Mouse (Mus musculus) brown adipose tissue, adult 24 weeks (tissue): ENCODE data around the gene Arhgap10. TPM values are rescaled to one million over a fixed set of nuclear protein-coding genes. Genes with fewer than 3 reads are reported as not detected.
A peak's percentile ranks its signal among the peaks of the same experiment; 100 is the strongest.

ENCODE experiments used
- H3K27ac ChIP-seq: fragments of 200-500 bp; replicated peaks from 2 replicates; pipeline ENCODE4 v1.5.1; 2012; ENCODE audit warnings: low read depth, mild to moderate bottlenecking, low read length
- H3K4me1 ChIP-seq: fragments of 200-500 bp; 2 replicates; pipeline ENCODE4 v1.6.1; 2012; ENCODE audit warnings: low read length, mixed read lengths; ENCODE audit not compliant: control insufficient read depth, insufficient read depth, insufficient read length
- H3K4me3 ChIP-seq: fragments of 200-500 bp; 2 replicates; pipeline ENCODE4 v1.5.1; 2012; ENCODE audit warnings: low read depth, mild to moderate bottlenecking, low read length, moderate library complexity; ENCODE audit not compliant: insufficient read depth
- polyA plus RNA-seq: library from polyadenylated mRNA; stranded (reverse); fragments of >200 nt; gene quantifications from 2 replicates; pipeline ENCODE4 v1.2.4, GENCODE M21; 2012; ENCODE audit not compliant: missing spikeins, insufficient read depth, insufficient read length

Arhgap10 gene
- polyA plus RNA-seq, 1 experiment: 9.1 TPM

DNA sequence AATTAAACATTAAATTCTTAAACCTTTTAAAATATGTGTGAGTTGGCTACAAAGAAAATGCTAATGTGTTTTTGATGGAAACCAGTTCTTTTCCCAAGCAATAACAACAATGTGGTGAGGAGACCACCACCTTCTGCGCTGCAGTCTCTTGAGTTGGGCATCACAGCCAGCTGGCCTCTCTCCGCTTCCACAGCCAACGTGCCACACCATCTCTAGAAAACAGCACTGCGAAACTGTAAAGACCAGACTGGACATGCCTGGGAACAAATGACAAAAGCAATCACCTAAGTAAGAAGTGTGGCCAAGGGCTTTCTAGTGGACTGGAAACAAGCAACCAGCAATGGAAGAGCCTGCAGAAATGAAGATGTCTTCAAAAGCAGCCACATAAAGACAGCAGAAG lies 195.9 kb downstream of the Arhgap10 start:
- Histone ChIP-seq H3K4me1 (no peaks in the 10 kb centered on the region), H3K4me3 (no peak overlapping the region), H3K27ac (no peak overlapping the region)

DNA sequence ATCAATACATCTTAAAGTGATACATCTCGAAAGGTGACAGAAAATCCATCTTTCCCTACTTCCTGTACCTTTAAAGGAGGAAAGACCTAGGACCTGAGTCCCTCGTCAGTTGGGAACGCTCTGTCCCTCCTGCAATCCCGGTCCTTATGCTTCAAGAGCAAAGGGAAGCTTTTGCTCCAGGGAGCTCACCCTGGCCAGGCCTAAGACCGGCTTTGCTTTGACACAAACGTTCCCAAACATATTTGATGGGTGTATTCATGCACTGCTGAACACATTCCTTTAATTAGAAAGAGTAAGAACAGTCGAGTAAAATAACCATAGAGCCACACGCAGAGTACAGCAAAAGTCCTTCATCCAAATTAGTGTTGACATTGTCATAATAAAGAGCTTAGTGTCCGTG lies 199.2 kb downstream of the Arhgap10 start:
- Histone ChIP-seq H3K27ac (no peak overlapping the region), H3K4me1 (peaks cover 3% of the 10 kb centered on the region; the same call in 1 of the 2 replicates)

DNA sequence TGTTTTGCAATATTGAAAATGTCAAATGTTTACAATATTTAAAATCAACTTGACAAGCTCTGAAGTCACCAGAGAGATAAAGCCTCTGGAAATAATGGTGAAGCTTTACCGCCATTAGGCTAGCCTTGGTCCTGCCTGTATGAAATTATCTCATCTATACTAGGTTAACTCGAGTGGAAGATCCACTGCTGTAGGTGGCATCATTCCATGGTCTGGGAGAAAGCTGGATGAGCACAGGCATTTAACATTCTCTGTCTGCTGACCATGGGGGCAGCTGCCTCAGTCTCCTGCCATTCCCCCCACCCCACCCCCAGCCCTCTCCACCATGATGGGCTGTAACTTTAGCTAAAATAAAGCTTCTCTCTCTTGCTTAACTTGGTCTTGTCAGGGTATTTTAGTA lies 200.0 kb downstream of the Arhgap10 start:
- Histone ChIP-seq H3K27ac (no peak overlapping the region), H3K4me3 (no peak overlapping the region), H3K4me1 (peaks cover 3% of the 10 kb centered on the region; the same call in 1 of the 2 replicates)

More for the DNA sequence above, 199.2 kb downstream of the Arhgap10 start:
- no peak overlapping the region for H3K4me3 ChIP-seq

DNA sequence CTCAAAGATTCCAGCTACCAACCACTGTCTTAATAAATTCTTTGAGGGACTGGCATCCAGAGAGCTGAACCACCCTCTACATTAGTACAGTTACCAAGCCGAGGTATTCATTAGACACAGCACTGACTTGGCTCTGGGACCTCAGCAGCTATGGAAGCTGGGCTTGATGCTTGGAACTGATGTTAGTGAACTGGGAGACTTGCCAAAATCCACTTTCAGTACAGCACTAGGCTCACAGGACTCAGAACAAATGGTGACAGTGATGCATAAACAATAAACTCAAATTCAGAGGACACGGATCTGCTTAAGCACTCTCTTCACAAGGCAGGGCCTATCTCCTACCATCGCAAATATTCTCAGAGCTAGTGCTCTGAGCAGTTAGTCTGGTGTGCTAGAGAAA lies 204.8 kb downstream of the Arhgap10 start:
- Histone ChIP-seq H3K4me1 (peaks cover 11% of the 10 kb centered on the region), H3K4me3 (no peak overlapping the region), H3K27ac (no peak overlapping the region)

DNA sequence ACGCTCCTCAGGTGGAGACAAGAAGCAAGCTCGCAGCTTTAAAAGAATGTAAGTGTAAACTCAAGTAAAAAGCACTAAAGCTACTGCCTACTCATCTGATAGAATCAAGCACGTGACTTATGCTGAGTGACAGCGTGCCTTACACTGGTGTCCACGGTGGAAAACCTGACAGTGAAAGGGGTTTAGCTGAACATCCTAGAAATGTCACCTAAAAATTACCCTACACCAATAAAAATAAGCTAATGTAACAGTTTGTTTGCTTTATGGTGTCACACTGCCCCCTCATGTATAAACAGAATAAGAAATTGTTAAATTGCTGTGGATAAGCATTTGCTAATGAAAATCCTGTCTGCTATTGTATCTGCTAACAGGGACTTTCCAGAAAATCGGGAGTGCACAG lies 206.0 kb downstream of the Arhgap10 start:
- no peak overlapping the region for H3K4me3 ChIP-seq
- H3K27ac ChIP-seq: no peak overlapping the region
- H3K4me1 ChIP-seq: peaks cover 11% of the 10 kb centered on the region

DNA sequence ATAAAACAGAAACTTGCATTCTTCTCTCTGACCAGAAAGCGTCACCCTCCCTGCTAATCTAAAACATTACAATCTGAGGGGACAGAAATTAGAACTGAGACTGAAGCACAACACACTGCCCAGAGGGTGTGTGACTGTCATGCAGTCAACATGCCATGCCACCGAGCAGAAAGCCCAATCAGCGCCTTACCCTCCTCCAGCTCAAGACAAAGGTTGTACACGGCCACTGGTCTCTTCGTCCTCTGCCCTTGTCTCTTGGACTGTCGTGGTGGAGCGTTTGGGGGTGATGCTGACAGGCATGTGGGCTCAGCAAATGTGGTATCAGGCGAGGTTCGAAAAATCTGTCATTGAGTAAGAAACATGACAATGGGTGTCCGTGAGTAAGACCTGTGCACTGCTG lies 207.2 kb downstream of the Arhgap10 start:
- no peak overlapping the region; the same call in 1 of the 2 replicates for H3K27ac ChIP-seq
- H3K4me1 ChIP-seq: peaks cover 8% of the 10 kb centered on the region

DNA sequence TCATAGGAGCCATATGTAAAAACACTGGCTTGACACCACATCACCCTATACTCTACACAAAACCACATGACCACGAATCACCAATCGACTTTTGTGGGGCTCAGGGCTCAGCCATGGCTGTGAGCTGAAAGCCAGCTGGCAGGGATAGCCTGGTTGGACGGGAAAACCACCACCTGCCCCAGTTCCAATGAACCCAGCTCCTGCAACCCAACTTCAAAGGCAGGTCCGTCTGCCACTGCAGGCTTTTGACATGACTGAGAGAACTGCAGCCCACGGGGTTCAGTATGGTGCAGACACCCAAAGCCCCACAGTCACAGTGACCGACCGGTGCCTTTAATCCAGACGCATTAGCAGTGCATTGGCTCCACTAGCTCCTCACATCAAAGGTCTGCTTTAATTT lies 207.7 kb downstream of the Arhgap10 start:
- H3K4me1 ChIP-seq: peaks cover 8% of the 10 kb centered on the region
- H3K4me3 ChIP-seq: no peak overlapping the region; the same call in 1 of the 2 replicates
- peak overlapping the region; percentile 42 for H3K27ac ChIP-seq

More for the DNA sequence above, 207.2 kb downstream of the Arhgap10 start:
- H3K4me3 ChIP-seq: no peak overlapping the region

DNA sequence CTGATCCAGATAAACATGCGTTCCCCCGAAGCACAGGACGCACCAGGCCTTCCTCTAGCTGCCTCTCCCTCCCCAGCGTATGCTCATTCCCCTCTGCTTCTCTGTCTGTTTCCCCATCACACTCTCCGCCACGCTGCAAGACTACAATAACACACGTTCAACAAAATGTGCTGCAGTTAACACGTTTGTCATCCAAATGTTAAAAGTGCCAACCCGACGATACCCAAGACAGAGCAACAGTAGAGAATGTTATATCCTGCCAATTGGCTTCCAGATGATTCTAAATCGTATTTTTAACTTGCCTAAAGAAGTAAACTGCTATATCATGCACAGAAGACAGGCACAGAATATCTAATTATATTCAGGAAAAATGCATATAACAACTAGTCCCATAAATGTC lies 223.2 kb downstream of the Arhgap10 start:
- no peaks in the 10 kb centered on the region for H3K4me1 ChIP-seq
- H3K27ac ChIP-seq: no peak overlapping the region
- H3K4me3 ChIP-seq: no peak overlapping the region

DNA sequence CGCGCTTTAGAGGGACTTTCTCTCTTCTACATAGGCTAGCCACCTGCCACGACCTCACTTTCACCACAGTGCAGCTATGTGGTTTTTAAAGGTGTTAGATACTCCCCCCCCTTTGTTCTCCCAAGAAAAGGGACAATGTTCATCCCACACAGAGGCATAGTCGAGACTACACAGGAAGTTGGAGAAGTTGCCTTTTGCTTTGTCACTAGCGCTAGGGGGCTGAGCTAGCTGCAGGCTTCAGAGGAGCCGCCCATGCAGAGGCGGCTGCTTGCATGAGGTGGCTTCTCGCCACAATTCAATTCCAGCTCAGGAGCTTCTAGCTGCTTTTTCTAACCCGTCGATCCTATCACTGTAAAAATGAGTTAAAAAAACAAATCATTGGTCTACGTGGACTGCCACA lies 225.1 kb downstream of the Arhgap10 start:
- H3K27ac ChIP-seq: no peak overlapping the region
- H3K4me1 ChIP-seq: no peaks in the 10 kb centered on the region
- no peak overlapping the region for H3K4me3 ChIP-seq

DNA sequence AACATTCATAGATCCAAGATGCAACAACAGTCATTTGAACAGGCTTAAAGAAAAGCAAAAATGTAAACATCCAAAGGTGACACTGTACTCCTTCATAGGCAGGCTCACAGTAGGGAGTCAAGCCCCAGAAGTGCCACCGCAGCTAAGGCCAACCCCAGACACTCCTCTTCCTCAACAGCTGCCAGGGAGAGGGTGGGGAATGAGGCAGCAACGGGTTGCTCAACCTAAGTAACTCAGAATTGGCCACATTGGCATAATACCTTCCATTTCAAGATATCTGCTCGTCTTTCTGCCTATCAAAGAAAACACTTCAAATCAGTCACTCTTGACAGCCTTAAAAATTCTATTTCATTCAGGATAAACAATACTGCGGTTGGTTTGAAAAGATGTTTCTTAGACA lies 225.6 kb downstream of the Arhgap10 start:
- no peaks in the 10 kb centered on the region for H3K4me1 ChIP-seq
- H3K27ac ChIP-seq: no peak overlapping the region
- H3K4me3 ChIP-seq: no peak overlapping the region

DNA sequence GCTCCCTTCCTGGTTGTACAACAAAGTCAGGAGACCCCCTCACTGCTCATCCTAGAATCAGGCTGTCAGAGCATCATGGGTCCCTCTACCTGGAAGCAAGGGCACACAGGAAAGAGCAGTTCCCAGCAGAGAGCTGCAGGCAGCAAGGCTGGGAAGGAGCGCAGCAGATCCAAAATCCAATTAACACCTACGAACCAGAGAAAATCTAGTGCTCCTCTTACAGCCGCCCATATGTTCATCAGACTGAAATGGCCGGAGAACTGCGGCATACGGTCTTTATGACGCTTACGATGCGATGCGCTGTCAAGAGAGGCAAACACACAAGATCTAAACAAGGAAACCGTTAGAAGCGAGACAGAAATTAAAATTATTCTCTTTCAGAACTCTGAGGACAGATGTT lies 229.3 kb downstream of the Arhgap10 start:
- no peak overlapping the region for H3K27ac ChIP-seq
- no peaks in the 10 kb centered on the region for H3K4me1 ChIP-seq
- no peak overlapping the region for H3K4me3 ChIP-seq

DNA sequence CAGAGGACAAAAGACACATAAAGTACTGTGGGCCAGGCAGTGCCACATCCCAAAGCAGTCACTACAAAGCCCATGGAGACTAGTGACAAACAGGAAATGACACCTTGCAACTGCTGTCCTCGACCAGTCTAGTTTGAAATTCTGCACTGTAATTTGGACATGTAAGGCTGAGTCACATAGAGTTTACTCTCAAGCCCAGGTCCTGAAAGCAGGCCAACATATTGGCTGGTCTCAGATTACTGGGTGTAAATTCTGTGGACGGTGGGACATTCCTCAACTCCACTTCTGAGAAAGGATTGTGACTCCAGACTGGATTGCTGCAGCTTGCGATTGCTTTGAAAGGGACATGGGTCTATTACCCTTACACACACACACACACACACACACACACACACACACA lies 229.7 kb downstream of the Arhgap10 start:
- Histone ChIP-seq H3K27ac (no peak overlapping the region), H3K4me1 (no peaks in the 10 kb centered on the region), H3K4me3 (no peak overlapping the region)

DNA sequence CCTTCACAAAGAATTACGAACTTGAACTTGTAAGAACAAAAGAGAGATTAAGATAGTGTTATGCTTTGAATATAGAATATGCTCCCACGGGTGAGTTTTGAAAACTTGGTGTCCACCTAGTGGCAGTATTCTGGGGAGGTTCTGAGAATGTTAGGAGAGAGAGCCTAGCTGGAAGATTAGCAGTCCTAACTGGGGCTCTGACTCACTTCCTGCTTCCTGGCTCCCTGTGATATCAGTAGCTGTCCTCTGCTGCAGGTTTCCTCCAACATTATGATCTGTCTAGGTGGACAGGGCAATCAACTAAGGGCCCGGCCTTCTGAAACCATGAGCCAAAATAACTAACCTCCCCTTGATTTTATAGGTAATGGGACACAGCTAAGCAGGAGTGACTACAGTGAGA lies 233.3 kb downstream of the Arhgap10 start:
- Histone ChIP-seq H3K4me1 (no peaks in the 10 kb centered on the region), H3K27ac (no peak overlapping the region), H3K4me3 (no peak overlapping the region)

DNA sequence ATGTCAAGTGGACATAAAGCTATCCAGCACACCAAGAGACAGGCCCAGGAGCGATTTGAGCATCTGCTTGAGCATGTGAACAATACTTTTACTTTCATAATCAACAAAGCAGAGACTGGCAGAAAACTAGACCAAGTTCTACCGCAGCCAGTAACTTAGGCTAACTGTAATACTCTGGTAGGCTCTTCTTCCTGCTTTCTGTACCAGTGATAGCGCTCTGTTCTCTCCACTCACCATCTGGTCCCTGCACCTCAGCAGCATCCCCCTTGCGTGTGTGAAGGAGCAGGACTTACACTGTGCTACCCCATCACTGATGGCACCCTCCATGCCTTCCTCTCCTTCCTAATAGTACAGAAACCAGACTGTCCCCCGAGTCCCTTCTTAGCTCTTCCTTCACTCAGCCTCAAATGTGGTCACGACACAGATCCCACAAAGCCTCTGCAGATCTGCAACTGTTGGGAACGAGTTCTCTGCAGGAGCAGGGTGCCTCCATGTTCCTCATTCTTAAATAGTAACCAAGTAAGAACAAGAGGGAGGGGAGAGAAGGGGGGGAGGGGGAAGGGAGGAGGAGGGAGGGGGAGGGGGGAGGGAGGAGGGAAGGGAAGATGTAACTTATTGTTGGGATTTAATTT lies 235.0 kb downstream of the Arhgap10 start:
- Histone ChIP-seq H3K4me3 (no peak overlapping the region), H3K27ac (no peak overlapping the region), H3K4me1 (no peaks in the 10 kb centered on the region)

DNA sequence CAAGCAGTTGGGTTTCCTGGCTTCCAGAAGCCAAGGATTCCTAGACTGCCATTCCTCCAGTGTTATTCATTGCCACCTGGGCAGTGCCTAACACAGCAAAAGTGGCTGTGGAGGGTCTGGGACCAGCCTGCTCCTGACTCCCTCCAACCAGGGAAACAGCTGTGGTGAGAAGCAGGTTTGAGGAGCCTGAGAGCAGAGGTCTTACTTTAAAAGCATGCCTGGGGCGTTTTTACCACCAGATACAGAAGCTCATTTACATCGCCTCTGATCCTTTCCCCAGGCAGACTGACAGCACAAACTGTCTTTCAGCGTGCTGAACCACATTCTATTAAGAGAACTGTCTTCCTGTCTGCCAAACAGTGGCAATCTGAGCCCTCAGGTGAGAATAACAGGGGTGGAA lies 237.8 kb downstream of the Arhgap10 start:
- H3K27ac ChIP-seq: no peak overlapping the region
- H3K4me3 ChIP-seq: no peak overlapping the region
- H3K4me1 ChIP-seq: peaks cover 7% of the 10 kb centered on the region; the same call in 1 of the 2 replicates

DNA sequence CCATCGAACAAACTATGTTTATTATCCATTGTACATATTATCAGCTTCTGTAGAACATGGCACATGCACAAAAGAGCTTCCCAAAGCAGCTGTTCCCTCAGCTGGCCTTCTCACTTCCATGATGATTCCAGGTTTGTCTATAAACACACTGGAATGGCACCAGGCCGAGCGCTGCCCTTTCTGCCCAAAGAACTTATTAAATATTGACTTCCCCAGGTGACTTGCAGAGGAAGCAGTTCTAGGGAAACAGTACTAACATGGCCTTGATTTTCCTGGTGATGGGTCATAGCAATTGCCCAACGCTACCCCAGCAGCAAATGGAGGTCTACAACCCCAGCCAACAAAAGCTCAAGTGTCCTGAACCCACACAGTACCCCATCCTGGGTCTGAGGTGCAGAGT lies 239.5 kb downstream of the Arhgap10 start:
- H3K27ac ChIP-seq: no peak overlapping the region
- peaks cover 10% of the 10 kb centered on the region; the same call in 1 of the 2 replicates for H3K4me1 ChIP-seq

More for the DNA sequence above, 239.5 kb downstream of the Arhgap10 start:
- no peak overlapping the region for H3K4me3 ChIP-seq
